Mouse (Mus musculus): ENCODE results near the gene BC107364. TPM values are rescaled to one million over a fixed set of nuclear protein-coding genes. Genes with fewer than 3 reads are reported as not detected.
"Not testable (repeated sequence)": the region's sequence is repeated elsewhere in the genome, so short reads cannot be mapped to it uniquely, and the experiment has no call there.

Gene BC107364
- total RNA-seq (2014; fragmentation: Nextera tagmentation) (not detected in 2 replicates), total RNA-seq (2017) (not detected in 2 replicates)

DNA sequence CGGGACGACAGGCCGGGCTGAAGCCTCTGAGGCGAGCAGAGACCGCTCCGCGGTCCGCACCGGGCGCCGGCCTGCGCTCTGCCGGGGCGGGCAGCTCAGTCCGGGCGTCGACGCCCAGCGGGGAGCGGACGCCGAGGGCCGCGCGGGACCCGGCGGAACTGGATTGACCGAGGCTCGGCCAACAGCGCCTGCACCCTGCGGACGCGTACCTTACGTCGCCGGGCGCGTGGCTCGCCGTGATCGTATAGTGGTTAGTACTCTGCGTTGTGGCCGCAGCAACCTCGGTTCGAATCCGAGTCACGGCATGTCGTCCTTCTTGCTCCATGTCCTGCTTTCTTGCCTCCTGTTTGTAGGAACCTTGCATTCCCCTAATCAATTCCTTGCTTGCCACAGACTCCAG, at the start of gene BC107364:
Gene BC107364 (minus strand): TSS at position 45 of the 400 bp plus-strand sequence.
- ATAC-seq (replicated peaks; ENCODE audit: low FRiP score, low TSS enrichment, poor library complexity, severe bottlenecking) = not testable (repeated sequence)

DNA sequence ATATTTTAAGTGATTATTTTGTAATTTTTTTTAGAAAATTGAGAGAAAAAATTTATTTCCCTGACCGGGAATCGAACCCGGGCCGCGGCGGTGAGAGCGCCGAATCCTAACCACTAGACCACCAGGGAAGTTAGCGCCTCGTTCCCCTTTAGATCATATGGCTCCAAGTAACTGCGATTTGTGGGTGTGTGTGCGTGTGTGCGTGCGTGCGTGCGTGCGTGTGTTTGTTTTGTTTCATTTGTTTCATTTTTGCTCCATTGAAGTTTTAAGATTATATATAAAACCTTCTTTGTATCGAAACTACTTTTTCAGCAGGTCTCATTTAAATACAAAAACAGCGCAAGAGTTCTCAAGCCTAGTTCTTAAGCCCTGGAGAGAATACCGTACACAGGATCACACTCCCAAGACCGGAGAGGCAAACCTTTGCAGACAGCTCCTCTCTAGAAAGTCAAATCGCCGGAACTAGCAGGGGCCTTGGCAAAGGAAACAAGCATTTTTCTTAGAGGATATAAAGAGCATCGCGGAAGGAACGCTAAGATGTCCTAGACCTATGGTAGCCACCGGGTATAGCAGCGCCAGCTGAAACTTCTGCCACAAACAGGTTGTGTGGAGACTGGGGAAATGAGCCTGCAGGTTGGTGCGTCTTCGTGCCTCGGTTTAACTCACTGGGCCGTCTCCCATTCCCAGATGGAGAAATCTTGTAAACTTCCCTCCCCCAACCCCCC, 49.4 kb upstream of the BC107364 start:
- 0 out of 2 replicates have a peak, but pooled peaks have one; percentile 8 for ATAC-seq (replicated peaks; ENCODE audit: low FRiP score, low TSS enrichment, poor library complexity, severe bottlenecking)

DNA sequence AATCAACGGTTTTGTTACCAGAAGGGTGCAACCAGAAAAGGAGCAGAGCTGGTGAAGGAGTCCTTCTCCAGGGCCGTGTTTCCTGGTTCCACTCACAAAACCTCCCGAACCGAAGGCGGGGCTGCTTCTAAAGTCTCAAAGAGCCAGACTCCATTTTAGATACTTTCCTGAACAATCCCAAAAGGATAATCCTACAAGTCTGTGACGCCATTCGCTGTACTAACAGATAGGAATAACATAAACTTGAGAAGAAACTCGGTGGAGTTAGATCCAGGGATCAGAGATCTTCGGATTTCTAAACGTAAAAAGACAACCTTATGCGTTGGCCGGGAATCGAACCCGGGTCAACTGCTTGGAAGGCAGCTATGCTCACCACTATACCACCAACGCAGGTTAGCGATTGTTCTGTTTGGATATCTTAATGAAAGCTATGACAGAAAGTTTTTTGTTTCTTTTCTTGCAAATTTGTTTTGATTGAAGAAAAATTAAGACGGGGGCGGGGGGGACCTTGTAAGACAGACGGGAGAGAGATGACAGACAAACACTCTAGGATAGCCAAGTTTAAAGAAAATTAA, 48.7 kb upstream of the BC107364 start:
- peak; percentile 29 for ATAC-seq (replicated peaks; ENCODE audit: low FRiP score, low TSS enrichment, poor library complexity, severe bottlenecking)

DNA sequence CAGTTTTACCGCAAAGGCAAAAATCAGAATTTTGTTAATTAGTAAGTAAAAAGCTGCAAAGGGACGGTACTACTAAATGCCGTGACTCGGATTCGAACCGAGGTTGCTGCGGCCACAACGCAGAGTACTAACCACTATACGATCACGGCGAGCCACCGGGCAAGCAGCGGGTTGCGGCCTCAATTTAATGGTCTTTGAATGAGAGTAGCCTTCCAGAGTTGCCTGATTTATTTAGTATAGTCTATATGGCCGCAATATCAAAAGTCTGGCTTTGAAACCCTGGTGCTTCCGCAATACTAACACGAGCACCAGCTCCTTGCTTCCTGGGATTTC, 48.1 kb upstream of the BC107364 start:
- ATAC-seq (replicated peaks; ENCODE audit: low FRiP score, low TSS enrichment, poor library complexity, severe bottlenecking) = peak; percentile 16

- peak; percentile 40 for ATAC-seq (replicated peaks; ENCODE audit: low FRiP score, low TSS enrichment, poor library complexity, severe bottlenecking)
These were observed 47.6 kb upstream of the BC107364 start for GRCm38 (mm10) chr3:96499481-96500288.

DNA sequence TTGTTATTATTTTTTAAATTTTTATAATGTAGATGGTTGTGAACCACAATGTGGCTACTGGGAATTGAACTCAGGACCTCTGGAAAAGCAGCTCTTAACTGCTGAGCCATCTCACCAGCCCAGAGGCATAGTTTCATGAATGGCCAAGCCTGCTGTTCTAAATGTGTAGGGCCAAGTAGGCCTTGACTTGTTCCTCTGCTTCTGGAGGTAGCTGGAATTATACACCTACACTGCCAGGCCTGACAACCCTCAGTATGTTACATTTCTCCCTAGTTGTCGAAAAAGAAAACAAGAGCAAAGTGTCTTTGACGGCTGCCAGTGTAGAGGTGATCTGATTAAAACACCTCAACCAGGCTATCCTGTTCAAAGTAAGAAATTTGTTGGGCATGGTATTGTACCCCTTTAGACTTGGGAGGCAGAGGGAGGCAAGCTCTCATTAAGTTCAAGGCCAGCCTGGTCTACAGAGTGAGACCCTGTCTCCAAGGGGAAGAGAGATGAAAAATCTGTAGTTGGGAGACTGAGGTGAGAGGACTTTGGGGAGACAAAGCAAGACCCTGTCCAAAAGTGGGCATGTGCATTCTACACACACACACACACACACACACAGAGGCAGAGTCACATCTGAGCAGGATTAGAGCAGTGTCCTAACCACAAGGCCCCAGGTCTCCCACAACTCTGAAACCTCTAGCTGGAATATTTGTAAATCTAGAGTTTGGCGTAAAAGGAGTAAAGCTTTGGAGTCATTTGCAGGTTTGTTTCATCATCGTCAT, 46.6 kb upstream of the BC107364 start:
- no peak for ATAC-seq (replicated peaks; ENCODE audit: low FRiP score, low TSS enrichment, poor library complexity, severe bottlenecking)

DNA sequence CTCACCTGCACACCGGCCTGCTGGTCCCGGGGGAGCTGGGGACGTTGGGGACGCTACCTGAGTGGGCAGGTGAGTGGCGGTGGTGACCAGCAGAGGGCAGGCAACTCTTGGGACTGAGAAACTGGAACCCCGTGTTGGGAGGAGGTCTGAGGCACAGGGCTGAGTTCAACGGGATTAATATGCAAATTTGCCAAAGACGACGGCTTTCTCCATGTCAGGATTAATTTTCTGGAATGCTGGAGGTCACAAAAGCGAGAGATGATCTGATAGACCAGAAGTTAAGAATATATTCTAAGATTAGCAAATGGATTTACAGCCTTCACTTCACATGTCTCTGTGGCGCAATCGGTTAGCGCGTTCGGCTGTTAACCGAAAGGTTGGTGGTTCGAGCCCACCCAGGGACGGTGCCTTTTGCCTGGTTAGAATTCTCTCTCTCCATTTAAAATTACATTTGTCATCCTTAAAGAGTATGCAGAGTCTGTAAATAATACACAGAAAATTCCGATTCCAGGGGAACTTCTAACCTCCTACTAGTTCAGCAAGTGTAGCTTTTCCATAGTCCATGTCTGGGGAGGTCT, 45.4 kb upstream of the BC107364 start:
- ATAC-seq (replicated peaks; ENCODE audit: low FRiP score, low TSS enrichment, poor library complexity, severe bottlenecking) = peak; percentile 48

DNA sequence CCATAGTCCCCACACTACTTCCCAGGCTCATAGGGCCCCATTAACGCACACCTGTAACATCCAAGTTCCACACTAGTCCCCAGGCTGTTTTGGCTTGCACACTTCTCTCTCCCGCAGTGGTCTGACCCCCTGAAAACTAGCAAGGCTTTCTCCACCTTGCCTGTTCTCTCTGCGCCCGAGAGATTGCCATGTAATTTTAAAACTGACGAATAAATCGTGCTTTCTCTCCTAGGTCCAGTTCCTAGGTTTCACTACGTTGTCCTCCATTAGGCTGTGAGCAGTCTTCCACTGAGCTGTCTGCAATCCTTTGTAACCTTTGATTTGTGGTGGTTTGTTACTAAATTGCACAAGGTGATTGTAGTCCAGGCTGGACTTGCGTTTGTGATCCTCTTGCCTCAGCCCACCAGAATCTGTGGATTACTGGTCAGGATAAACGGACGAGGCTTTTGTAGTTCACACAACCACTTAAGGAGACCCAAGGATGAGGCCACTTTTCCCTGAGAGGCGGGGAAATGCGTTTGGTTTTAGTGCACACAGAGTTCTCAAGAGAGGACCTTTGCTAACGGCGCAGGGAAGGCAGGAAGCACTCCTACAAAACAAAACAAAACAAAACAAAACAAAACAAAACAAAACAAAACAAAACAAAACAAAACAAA, 44.6 kb upstream of the BC107364 start:
- not testable (repeated sequence) for ATAC-seq (replicated peaks; ENCODE audit: low FRiP score, low TSS enrichment, poor library complexity, severe bottlenecking)

DNA sequence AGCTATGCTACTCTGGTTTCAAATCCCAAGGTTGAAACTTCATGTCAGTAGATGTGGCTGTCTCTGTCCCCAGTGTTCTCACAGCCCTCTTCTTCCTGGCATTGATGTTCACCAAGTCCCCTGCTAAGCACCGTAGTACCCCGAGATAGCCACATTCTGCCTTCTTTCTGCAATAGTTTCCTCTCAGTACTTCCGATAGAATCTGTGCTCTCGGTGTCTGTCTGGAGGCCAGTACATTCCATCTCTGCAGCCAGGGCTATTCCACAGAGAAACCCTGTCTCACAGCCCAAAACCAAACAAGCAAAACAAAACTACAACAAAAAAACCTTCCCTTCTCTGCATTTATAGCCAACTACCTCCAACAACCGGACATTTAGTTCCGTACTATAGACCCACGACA, 44.1 kb upstream of the BC107364 start:
- no peak for ATAC-seq (replicated peaks; ENCODE audit: low FRiP score, low TSS enrichment, poor library complexity, severe bottlenecking)

- ATAC-seq (replicated peaks; ENCODE audit: low FRiP score, low TSS enrichment, poor library complexity, severe bottlenecking) = no peak
These were observed 43.5 kb upstream of the BC107364 start for GRCm38 (mm10) chr3:96495490-96496210.

GRCm38 (mm10) chr3:96494912-96495311, 42.8 kb upstream of the BC107364 start:
- ATAC-seq (replicated peaks; ENCODE audit: low FRiP score, low TSS enrichment, poor library complexity, severe bottlenecking) = no peak

- ATAC-seq (replicated peaks; ENCODE audit: low FRiP score, low TSS enrichment, poor library complexity, severe bottlenecking) = peak; percentile 91
These were observed 42.4 kb upstream of the BC107364 start for GRCm38 (mm10) chr3:96494456-96494855.

- not testable (repeated sequence) for ATAC-seq (replicated peaks; ENCODE audit: low FRiP score, low TSS enrichment, poor library complexity, severe bottlenecking)
These were observed 37.5 kb upstream of the BC107364 start for GRCm38 (mm10) chr3:96489636-96490035.

- peak; percentile 71 for ATAC-seq (replicated peaks; ENCODE audit: low FRiP score, low TSS enrichment, poor library complexity, severe bottlenecking)
These were observed 37.0 kb upstream of the BC107364 start for GRCm38 (mm10) chr3:96488907-96489629.

DNA sequence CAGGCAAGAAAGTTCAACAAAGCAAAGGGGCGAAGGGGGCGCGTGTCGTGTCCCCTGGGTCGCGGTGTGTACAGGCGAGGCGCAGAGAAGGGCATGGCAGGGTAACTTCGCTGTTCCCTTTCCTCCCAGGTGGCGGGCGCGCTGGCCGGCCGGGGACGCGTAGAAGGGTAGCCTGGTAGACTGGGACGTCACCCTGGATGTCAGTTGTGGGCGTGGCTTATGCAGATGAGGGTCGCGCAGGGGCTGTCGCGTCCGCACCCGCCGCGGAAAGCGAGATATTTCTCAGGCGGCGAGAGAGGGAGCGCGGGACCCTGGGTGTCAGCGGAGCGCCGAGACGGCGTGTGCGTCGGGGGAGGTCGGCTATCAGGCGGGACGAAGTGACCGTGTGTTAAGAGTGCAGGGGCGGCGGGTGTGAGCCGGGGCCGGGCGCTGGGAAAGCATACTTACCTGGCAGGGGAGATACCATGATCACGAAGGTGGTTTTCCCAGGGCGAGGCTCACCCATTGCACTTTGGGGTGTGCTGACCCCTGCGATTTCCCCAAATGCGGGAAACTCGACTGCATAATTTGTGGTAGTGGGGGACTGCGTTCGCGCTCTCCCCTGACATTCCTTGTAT, 36.3 kb upstream of the BC107364 start:
- peak; percentile 56 for ATAC-seq (replicated peaks; ENCODE audit: low FRiP score, low TSS enrichment, poor library complexity, severe bottlenecking)

- no peak for ATAC-seq (replicated peaks; ENCODE audit: low FRiP score, low TSS enrichment, poor library complexity, severe bottlenecking)
These were observed 35.6 kb upstream of the BC107364 start for GRCm38 (mm10) chr3:96487596-96488289.
